Mouse (Mus musculus) B cell, adult (primary cell): ENCODE results near the gene Vmn2r6. TPM values are rescaled to one million over a fixed set of nuclear protein-coding genes. Genes with fewer than 3 reads are reported as not detected.

Source experiments
- total RNA-seq: library from RNA; stranded (reverse); gene quantifications from 4 replicates; pipeline ENCODE4 v1.2.4, GENCODE M21; 2023; ENCODE audit not compliant: inconsistent age

The Vmn2r6 gene
- total RNA-seq = not detected in 4 replicates

DNA sequence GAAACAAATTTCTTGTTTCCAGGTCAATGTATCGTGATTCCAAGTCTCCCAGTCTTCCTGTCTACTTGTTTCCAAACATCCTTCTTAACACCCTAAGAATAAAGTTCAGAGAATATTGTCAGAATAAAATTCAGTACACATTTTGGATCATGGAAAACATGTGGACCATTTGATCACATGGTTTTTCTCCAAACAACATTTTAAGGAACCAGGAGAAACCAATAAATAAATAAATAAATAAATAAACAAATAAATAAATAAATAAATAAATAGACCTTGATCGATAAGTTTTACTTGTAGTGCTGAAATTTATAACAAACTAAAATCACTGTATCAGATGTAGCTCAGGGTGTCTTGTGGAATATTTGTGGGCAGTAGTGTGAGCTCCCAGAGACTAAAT lies at the start of gene Vmn2r6:
Gene Vmn2r6 (minus strand): TSS at position 101 of the 400 bp plus-strand sequence.

GRCm38 (mm10) chr3:64509742-64510141 lies 55.9 kb downstream of the Vmn2r6 start, which contains the start of gene Vmn2r5:
Vmn2r5 (minus strand) TSS chr3:64509842.

Other genes starting within 250 kb of the Vmn2r6 start
- not detected in 4 replicates for gene Vmn2r4, start 150.5 kb downstream of the Vmn2r6 start, total RNA-seq
- gene Vmn2r5, start 56.0 kb downstream of the Vmn2r6 start, total RNA-seq = not detected in 4 replicates